Mouse (Mus musculus): Measurements from ENCODE around the gene Fahd1. TPM values are rescaled to one million over a fixed set of nuclear protein-coding genes. Genes with fewer than 3 reads are reported as not detected.
A peak's percentile ranks its signal among the peaks of the same experiment; 100 is the strongest.

The Fahd1 gene
- 18.0 and 18.9 TPM in 2 replicates for polyA plus RNA-seq (2014; fragmentation: Nextera tagmentation; extraction: Ambion mirVana)

DNA sequence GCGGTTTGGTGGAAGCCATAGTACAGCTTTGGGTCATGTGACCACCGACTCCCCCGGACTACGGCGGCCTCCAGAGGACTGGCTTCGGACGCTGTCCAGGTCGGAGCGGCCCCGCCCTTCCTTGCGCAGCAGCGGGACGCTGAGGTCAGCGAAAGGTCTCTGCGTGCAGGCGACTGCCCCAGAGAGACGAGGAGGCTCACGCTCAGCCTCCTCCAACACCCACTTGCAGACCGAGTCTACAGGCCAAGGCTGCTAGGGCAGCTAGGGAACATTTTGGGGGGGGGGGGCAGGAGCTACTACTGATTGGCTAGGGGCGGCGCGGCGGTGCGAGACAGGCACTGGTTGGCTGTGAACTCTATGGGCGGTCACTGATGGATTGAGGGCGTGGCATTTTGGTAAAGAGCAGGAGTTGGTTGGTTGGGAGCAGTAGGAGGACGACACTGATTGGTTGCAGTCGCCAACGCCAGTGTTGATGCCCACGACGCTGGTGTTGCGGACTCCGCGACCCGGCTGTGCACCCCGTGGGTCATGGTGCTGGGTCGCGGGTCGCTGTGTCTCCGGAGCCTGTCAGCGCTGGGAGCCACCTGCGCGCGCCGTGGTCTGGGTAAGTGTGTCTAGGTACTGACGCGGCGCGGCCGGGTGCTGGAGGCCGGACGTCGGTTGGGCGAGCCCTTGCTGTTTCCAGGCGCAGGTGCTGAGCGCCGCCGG is at the start of gene Fahd1:
Gene Fahd1 (minus strand): TSS at position 300 of the 708 bp plus-strand sequence.
- ATAC-seq (ENCODE audit: low FRiP score, low TSS enrichment) (peak; percentile 100), DNase-seq (peak; percentile 97)
- Histone ChIP-seq H3K4me1 (ENCODE audit: control insufficient read depth, insufficient read depth, low read length) (peaks cover 17% of the 10 kb centered on the region), H3K9me3 (ENCODE audit: control insufficient read depth, low read length) (no peaks in the 10 kb centered on the region), H3K36me3 (ENCODE audit: control insufficient read depth, insufficient read depth, low read length) (peaks cover 18% of the 10 kb centered on the region), H3K4me2 (ENCODE audit: low read length) (peak within 1 kb of the TSS; percentile 92), H3K4me3 (replicated peaks; ENCODE audit: low read depth, low read length) (peak within 1 kb of the TSS; percentile 74), H3K27ac (replicated peaks; ENCODE audit: low read depth, low read length) (peak within 1 kb of the TSS; percentile 81), H3K27me3 (ENCODE audit: control insufficient read depth, insufficient read depth, low read length) (no peaks in the 10 kb centered on the region; the same call in 1 of the 2 replicates), H3K9ac (replicated peaks; ENCODE audit: low read length) (peak within 1 kb of the TSS; percentile 59)
- WGBS: under 1% methylated on average over 58 of the region's 58 CpGs

DNA sequence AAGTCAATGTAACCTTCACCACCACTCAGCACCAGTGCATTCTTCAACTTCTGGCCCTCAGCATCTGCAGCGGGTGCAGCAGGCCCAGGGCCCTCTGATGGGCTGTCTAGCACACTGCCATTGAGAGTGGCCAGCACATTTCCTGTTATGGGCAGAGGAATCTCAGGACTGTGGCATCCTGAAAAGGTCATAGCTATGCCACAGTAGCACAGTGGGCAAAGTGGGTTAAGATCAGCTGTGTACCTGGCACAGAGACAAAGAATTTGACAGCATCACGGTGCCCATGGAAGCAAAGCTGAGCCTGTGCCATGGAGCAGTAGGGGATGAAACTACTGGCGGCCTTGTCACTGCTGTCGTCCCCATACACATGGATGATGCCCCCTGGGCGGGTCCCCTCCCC is 49.0 kb upstream of the Fahd1 start:
- WGBS: 91% methylated on average over 5 of the region's 5 CpGs
- H3K27ac ChIP-seq (replicated peaks; ENCODE audit: low read depth, low read length): no peak overlapping the region
- no peaks in the 10 kb centered on the region for H3K9me3 ChIP-seq (ENCODE audit: control insufficient read depth, low read length)
- ATAC-seq (ENCODE audit: low FRiP score, low TSS enrichment) (no peak), DNase-seq (no peak)
- peaks cover 72% of the 10 kb centered on the region for H3K36me3 ChIP-seq (ENCODE audit: control insufficient read depth, insufficient read depth, low read length)
- no peak overlapping the region for H3K4me2 ChIP-seq (ENCODE audit: low read length)
- no peak overlapping the region for H3K4me3 ChIP-seq (replicated peaks; ENCODE audit: low read depth, low read length)
- no peaks in the 10 kb centered on the region for H3K27me3 ChIP-seq (ENCODE audit: control insufficient read depth, insufficient read depth, low read length)
- no peak overlapping the region for H3K9ac ChIP-seq (replicated peaks; ENCODE audit: low read length)
- peaks cover 27% of the 10 kb centered on the region for H3K4me1 ChIP-seq (ENCODE audit: control insufficient read depth, insufficient read depth, low read length)

DNA sequence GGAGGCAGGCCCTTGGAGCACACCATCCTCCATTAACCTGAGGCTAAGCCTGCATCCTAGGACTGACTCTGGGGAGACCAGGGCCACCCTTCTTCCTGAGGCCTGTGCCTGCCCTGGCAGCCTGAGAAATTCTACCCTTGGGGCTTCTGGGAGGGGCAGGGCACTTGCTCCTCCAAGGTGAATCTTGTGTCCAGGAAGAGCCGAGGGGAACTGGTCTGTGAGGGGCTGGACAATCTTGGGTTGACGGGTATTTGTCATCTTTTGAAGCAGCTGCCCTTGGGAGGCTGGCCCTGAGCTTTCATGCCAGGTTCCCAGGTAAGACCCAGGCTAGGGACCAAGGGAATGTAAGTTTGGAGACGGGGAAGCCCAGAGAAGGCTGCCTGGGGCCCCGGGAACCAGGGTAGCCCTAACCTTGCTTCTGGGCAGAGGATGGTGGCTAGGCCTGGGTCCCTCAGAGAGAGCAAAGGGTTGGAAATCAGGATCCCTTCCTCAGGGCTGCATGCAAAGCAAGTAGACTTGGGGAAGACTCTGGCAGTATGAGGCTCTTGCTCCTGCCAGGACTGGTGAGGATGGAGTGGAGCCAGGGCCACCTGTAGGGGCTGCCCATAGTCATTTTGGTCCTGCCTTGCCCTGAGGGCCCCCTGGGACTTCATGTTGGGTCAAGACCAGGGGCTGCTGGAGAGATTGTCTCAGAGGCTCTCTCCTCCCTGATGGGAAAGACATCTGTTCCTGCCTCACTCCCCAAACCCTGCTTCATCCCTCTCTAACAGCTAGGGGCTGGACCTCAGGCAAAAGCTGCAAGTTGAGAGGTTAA is 48.1 kb upstream of the Fahd1 start:
- DNase-seq (no peak), ATAC-seq (ENCODE audit: low FRiP score, low TSS enrichment) (no peak)
- Histone ChIP-seq H3K9ac (replicated peaks; ENCODE audit: low read length) (peak overlapping the region; percentile 82; the same call in 1 of the 2 replicates), H3K27ac (replicated peaks; ENCODE audit: low read depth, low read length) (no peak overlapping the region), H3K4me2 (ENCODE audit: low read length) (peak overlapping the region; percentile 100; the same call in 1 of the 2 replicates), H3K27me3 (ENCODE audit: control insufficient read depth, insufficient read depth, low read length) (no peaks in the 10 kb centered on the region), H3K9me3 (ENCODE audit: control insufficient read depth, low read length) (no peaks in the 10 kb centered on the region), H3K4me3 (replicated peaks; ENCODE audit: low read depth, low read length) (no peak overlapping the region), H3K36me3 (ENCODE audit: control insufficient read depth, insufficient read depth, low read length) (peaks cover 72% of the 10 kb centered on the region), H3K4me1 (ENCODE audit: control insufficient read depth, insufficient read depth, low read length) (peaks cover 31% of the 10 kb centered on the region)
- 85% methylated on average over 4 of the region's 4 CpGs for WGBS

DNA sequence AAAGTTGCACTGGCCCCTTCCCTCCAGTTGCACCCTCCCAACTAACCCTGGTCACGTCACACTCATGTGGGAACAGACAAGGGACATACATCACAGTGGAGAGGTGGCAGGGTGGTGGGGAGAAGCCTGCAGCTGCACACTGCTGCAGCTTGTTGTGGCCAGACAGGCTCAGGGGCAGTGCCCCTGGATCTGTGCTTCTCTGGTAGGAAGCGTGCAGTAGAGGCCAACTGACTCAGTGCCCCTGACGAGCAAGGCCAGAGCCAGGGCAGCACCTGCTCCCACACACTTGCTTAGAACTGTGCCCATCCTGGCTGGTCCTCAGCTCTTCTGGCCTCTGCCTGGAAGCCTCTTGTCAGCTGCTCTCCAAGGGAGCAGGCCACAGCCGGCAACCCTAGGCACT is 47.4 kb upstream of the Fahd1 start:
- Histone ChIP-seq H3K27me3 (ENCODE audit: control insufficient read depth, insufficient read depth, low read length) (no peaks in the 10 kb centered on the region), H3K4me2 (ENCODE audit: low read length) (peak overlapping the region; percentile 100), H3K9ac (replicated peaks; ENCODE audit: low read length) (peak overlapping the region; percentile 82), H3K9me3 (ENCODE audit: control insufficient read depth, low read length) (no peaks in the 10 kb centered on the region), H3K4me3 (replicated peaks; ENCODE audit: low read depth, low read length) (peak overlapping the region; percentile 83; the same call in 1 of the 2 replicates), H3K27ac (replicated peaks; ENCODE audit: low read depth, low read length) (no peak overlapping the region), H3K4me1 (ENCODE audit: control insufficient read depth, insufficient read depth, low read length) (peaks cover 31% of the 10 kb centered on the region), H3K36me3 (ENCODE audit: control insufficient read depth, insufficient read depth, low read length) (peaks cover 72% of the 10 kb centered on the region)
- ATAC-seq (ENCODE audit: low FRiP score, low TSS enrichment) (no peak), DNase-seq (no peak)
- 72% methylated on average over 4 of the region's 4 CpGs for WGBS

DNA sequence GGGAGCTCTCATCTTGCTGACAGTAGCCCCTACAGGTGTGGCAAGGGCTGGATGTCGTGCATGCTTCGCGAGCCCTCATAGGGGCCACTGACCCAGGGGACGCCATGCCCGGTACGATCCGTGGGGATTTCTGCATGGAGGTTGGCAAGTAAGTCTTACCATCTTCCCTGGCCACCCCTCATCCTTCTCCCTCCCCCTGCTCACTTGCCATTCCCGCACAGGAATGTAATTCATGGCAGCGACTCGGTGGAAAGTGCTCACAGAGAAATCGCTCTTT is 46.8 kb upstream of the Fahd1 start:
- peak overlapping the region; percentile 82 for H3K9ac ChIP-seq (replicated peaks; ENCODE audit: low read length)
- H3K4me2 ChIP-seq (ENCODE audit: low read length): peak overlapping the region; percentile 100
- H3K36me3 ChIP-seq (ENCODE audit: control insufficient read depth, insufficient read depth, low read length): peaks cover 72% of the 10 kb centered on the region
- H3K4me3 ChIP-seq (replicated peaks; ENCODE audit: low read depth, low read length): peak overlapping the region; percentile 83
- no peaks in the 10 kb centered on the region for H3K9me3 ChIP-seq (ENCODE audit: control insufficient read depth, low read length)
- H3K27ac ChIP-seq (replicated peaks; ENCODE audit: low read depth, low read length): peak overlapping the region; percentile 83
- no peaks in the 10 kb centered on the region for H3K27me3 ChIP-seq (ENCODE audit: control insufficient read depth, insufficient read depth, low read length)
- DNase-seq: no peak
- ATAC-seq (ENCODE audit: low FRiP score, low TSS enrichment): no peak
- H3K4me1 ChIP-seq (ENCODE audit: control insufficient read depth, insufficient read depth, low read length): peaks cover 31% of the 10 kb centered on the region
- 39% methylated on average over 11 of the region's 11 CpGs for WGBS

DNA sequence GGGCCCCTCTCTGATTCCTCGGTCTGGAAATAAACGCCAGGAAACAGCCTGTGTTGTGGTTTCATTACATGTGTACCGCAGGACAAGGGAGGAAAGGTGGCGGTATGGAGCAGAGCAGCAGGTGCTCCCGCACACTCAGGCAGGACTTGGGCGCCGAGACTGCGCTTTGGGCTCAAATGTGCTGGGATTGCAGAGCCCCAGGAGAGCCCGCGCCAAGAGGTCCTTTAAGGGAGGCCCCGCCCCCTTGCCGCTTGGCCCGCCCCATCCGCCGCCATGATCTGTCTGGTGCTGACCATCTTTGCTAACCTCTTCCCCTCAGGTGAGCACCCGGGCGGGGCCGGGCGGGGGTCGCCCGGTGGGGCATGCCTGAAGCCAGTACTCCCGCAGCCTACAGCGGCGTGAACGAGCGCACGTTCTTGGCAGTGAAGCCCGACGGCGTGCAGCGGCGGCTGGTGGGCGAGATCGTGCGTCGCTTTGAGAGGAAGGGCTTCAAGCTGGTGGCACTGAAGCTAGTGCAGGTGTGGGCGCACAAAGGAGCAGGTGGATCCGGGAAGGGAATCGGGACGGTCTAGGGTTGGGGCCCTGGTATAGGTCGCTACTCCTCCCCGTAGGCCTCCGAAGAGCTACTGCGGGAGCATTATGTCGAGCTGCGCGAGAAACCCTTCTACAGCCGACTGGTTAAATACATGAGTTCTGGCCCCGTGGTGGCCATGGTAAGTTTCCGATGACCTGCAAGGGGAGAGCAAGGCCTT is 46.3 kb upstream of the Fahd1 start, which contains the start of gene Nme3:
Gene Nme3 (plus strand): TSS at position 260 of the 752 bp plus-strand sequence.
- 2% methylated on average over 50 of the region's 50 CpGs for WGBS
- ATAC-seq (ENCODE audit: low FRiP score, low TSS enrichment): peak; percentile 73

DNA sequence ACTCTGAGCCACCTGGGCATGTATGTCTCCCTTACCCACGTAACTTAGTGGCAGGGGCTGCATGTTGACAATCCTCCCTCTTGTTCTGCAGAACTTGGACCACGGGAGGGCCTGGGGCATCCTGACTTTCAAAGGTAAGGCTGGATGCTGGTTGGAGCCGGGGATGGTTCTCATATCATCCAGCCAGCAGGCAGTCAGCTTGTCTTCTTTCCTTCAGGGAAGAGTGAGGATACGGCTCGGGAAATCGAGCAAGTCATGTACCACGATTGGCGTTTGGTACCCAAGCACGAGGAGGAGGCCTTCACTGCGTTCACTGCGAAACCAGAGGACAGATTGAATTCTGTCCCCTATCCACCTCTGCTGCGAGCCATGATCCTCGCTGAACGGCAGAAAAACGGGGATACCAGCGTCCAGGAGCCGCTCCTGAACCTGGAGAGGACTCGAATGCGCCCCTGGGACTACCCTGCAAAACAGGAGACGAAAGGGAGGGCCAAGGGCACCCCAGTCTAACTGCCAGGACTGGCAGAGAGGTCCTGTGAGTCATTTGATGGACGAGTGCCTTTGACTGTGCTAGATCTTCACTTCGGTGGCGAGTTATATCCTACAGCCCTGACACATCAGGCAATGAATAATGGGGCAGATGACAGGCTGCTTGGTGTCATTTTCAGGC is 45.5 kb upstream of the Fahd1 start:
- Histone ChIP-seq H3K4me2 (ENCODE audit: low read length) (peak overlapping the region; percentile 100), H3K27me3 (ENCODE audit: control insufficient read depth, insufficient read depth, low read length) (no peaks in the 10 kb centered on the region), H3K4me1 (ENCODE audit: control insufficient read depth, insufficient read depth, low read length) (peaks cover 31% of the 10 kb centered on the region), H3K9ac (replicated peaks; ENCODE audit: low read length) (peak overlapping the region; percentile 82), H3K36me3 (ENCODE audit: control insufficient read depth, insufficient read depth, low read length) (peaks cover 72% of the 10 kb centered on the region), H3K27ac (replicated peaks; ENCODE audit: low read depth, low read length) (peak overlapping the region; percentile 83), H3K9me3 (ENCODE audit: control insufficient read depth, low read length) (no peaks in the 10 kb centered on the region), H3K4me3 (replicated peaks; ENCODE audit: low read depth, low read length) (peak overlapping the region; percentile 83)
- DNase-seq (no peak), ATAC-seq (ENCODE audit: low FRiP score, low TSS enrichment) (no peak)
- 11% methylated on average over 23 of the region's 23 CpGs for WGBS

More for the DNA sequence above, 46.3 kb upstream of the Fahd1 start, which contains the start of gene Nme3:
- H3K36me3 ChIP-seq (ENCODE audit: control insufficient read depth, insufficient read depth, low read length): peaks cover 72% of the 10 kb centered on the region
- H3K27me3 ChIP-seq (ENCODE audit: control insufficient read depth, insufficient read depth, low read length): no peaks in the 10 kb centered on the region
- peak within 1 kb of the TSS; percentile 82 for H3K9ac ChIP-seq (replicated peaks; ENCODE audit: low read length)
- H3K27ac ChIP-seq (replicated peaks; ENCODE audit: low read depth, low read length): peak within 1 kb of the TSS; percentile 83
- H3K4me2 ChIP-seq (ENCODE audit: low read length): peak within 1 kb of the TSS; percentile 100
- H3K9me3 ChIP-seq (ENCODE audit: control insufficient read depth, low read length): no peaks in the 10 kb centered on the region
- H3K4me1 ChIP-seq (ENCODE audit: control insufficient read depth, insufficient read depth, low read length): peaks cover 31% of the 10 kb centered on the region
- DNase-seq: peak; percentile 85
- peak within 1 kb of the TSS; percentile 83 for H3K4me3 ChIP-seq (replicated peaks; ENCODE audit: low read depth, low read length)

DNA sequence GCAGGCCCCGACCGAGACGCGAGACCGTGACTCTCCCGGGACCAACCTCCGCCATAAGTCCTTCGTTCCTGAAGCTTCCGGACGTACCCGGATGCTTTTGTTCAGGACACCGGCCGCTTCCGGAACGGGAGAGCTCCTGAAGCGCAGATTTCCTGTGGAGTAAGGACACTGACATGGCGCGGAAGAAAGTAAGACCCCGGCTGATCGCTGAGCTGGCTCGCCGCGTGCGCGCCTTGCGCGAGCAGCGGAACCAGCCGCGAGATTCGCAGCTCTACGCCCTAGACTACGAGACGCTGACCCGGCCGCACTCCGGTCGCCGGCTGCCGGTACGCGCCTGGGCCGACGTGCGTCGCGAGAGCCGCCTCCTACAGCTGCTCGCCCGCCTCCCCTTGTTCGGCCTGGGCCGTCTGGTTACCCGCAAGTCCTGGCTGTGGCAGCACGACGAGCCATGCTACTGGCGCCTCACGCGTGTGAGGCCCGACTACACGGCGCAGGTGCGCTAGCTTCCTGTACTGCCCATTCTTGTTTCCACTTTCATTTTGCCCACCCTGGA is 44.9 kb upstream of the Fahd1 start, which contains the start of the genes Eme2 and Mrps34:
Gene Eme2 (minus strand): TSS at position 93 of the 553 bp plus-strand sequence.
Gene Mrps34 (plus strand): TSS at position 122 of the 553 bp plus-strand sequence.
- peak within 1 kb of the TSS; percentile 83 for H3K27ac ChIP-seq (replicated peaks; ENCODE audit: low read depth, low read length)
- no peaks in the 10 kb centered on the region for H3K9me3 ChIP-seq (ENCODE audit: control insufficient read depth, low read length)
- peak within 1 kb of the TSS; percentile 83 for H3K4me3 ChIP-seq (replicated peaks; ENCODE audit: low read depth, low read length)
- ATAC-seq (ENCODE audit: low FRiP score, low TSS enrichment): peak; percentile 63; the same call in 1 of the 2 replicates
- under 1% methylated on average over 62 of the region's 62 CpGs for WGBS
- H3K27me3 ChIP-seq (ENCODE audit: control insufficient read depth, insufficient read depth, low read length): no peaks in the 10 kb centered on the region
- H3K4me1 ChIP-seq (ENCODE audit: control insufficient read depth, insufficient read depth, low read length): peaks cover 31% of the 10 kb centered on the region
- peak within 1 kb of the TSS; percentile 100 for H3K4me2 ChIP-seq (ENCODE audit: low read length)
- H3K9ac ChIP-seq (replicated peaks; ENCODE audit: low read length): peak within 1 kb of the TSS; percentile 82
- DNase-seq: peak; percentile 94
- peaks cover 72% of the 10 kb centered on the region for H3K36me3 ChIP-seq (ENCODE audit: control insufficient read depth, insufficient read depth, low read length)

All from midbrain, embryonic 14.5 days (tissue).